Mouse (Mus musculus) ovary, postnatal 10 days (tissue): ENCODE data around the gene Nsmce4a.
"Not testable (repeated sequence)": the region's sequence is repeated elsewhere in the genome, so short reads cannot be mapped to it uniquely, and the experiment has no call there.

Experiments
- DNase-seq: peaks from one replicate; pipeline ENCODE4 v3.0.0; 2022; ENCODE audit warnings: low spot score

Gene Nsmce4a

DNA sequence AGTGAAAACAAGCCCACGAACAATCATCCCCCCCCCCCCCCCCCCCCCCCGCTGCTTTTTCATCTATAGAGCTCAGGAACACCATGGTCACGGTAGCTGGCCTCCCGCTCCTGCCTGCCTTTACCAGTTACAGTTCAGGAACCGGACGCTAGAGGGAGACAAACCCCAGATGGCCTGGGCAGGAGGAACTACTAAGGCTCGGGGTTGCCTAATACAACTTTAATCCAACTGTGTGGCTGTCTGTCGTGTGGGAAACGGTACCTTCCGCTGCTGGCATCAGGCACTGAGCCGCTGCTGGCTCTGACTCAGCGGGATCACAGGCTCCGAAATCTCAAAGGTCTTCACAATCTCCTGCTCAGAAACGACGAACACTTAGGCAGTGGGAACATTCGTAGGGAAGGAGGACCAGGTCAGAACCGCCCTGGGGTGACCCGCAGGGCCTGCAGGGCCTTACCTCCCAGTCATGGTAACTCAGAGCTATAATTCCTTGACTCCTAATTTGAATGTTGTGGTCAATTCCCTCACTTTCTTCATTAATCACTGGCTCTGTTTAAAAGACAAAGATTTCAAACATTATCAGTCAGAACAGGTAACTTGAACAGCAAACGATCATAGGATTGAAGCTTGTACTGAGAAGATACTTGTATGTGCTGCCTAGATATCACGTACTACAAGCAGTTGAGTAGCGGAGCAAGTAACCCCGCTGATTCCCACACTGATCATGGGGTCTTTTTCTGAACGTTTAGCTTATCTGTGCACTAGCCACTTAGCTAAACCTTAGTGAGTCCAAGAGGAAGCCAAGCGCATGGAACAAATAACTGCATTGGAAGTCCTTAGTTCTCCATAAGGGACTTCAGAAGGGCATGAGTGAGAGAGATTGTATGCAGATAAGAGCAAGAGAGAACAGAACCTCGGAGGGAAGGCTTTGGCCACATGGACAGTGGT lies 39.3 kb downstream of the Nsmce4a start:
- DNase-seq = peak; percentile 81

DNA sequence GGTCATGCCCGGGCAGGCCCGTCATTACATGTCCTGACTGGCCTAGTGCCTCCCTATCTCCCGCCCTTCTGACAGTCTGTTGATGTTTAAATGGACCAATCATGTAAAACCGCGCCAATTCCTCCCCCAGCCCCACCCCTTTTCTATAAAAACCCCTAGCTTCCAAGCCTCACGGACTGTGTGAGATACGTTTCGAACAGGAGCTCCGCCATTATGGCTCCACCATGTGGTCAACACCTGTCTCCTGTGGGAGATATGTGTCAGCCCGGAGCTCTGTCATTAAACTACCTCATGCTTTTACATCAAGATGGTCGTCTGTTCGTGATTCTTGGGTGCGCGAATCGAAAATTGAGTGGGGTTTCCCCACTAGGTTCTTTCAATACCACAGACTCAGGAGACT lies 41.8 kb downstream of the Nsmce4a start:
- DNase-seq = not testable (repeated sequence)

DNA sequence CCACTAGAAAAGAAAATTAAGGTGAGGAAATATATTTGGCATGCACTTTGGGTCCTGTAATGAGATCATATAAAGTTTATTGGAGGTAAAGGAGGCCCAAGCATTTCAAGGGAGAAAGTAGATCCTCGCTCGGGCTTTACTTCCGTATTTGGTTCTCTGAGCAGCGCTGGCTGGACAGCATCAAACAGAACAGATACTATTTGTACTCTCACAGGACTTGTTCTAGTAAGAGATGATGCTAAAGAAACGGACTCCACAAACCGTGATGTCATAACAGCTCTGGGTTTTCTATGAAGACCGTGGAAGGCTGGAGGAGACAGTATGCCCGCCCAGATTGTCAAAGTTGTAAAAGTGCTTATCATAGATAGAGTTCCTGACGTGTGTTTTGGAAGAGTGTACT lies 45.6 kb downstream of the Nsmce4a start:
- DNase-seq = no peak

DNA sequence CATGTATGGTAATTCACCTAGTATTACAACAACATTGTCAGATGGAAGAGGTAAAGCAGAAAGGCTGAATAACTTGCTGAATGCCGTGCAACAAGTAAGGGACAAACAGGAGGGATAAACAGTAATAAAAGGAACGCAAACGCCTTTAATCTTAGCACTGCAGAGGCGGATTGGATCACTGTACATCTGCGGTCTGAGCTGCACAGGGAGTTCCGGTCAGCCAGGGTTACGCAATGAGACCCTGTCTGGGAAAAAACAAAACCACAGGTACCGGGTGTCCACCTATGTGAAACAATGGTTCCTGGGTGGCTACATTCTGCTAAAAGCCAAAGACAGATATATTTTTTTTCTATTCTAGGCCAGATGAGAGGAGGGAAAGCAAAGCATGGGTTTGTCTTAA lies 49.5 kb downstream of the Nsmce4a start:
- no peak for DNase-seq

DNA sequence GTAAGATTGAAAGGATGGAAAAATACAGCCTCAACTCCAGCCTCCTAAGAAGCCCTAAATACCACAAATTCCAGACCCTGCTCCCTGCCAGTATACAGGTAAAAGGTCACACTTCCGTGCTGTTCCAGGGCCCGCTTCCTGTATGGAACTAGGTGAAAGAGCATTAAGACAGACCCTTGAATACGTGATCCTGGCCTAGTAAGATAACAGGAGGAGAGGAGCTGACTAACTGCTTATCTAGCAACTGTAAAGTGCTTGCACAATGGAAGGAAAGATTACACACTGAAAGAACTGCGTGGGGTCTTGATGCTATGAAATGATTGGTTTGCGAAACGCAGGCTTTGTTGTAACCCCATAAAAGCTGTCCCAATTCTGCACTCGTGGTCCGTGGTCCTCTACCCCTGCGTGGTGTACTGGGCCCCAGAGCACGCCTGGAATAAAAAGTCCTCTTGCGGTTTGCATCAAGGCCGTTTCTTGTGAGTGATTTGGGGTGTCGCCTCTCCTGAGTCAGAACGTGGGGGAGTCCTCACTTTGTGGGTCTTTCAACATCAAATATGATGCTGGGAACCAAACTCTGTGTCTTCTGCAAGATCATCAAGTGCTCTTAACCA lies 52.0 kb downstream of the Nsmce4a start:
- DNase-seq = no peak

DNA sequence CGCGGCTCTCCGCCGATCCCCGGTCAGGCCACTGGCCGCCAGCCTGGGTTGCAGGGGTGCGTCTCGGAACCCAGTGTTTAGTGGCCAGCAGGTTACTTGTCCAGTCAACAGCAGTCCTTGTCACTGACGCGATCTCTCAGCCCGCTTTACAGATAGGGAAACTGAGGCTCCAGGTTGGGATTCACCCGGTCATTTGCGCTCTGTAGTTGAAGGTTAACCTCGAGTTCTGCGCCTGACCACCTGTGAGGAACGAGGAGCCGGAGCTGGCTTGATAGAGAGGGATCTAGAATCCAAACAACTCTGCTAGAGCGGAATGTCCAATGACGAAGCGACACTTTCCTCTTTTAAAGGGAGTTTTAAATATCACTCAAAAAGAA lies 52.9 kb downstream of the Nsmce4a start, which contains the start of gene Ate1:
Gene Ate1 (minus strand): TSS at position 321 of the 377 bp plus-strand sequence.
- no peak for DNase-seq

DNA sequence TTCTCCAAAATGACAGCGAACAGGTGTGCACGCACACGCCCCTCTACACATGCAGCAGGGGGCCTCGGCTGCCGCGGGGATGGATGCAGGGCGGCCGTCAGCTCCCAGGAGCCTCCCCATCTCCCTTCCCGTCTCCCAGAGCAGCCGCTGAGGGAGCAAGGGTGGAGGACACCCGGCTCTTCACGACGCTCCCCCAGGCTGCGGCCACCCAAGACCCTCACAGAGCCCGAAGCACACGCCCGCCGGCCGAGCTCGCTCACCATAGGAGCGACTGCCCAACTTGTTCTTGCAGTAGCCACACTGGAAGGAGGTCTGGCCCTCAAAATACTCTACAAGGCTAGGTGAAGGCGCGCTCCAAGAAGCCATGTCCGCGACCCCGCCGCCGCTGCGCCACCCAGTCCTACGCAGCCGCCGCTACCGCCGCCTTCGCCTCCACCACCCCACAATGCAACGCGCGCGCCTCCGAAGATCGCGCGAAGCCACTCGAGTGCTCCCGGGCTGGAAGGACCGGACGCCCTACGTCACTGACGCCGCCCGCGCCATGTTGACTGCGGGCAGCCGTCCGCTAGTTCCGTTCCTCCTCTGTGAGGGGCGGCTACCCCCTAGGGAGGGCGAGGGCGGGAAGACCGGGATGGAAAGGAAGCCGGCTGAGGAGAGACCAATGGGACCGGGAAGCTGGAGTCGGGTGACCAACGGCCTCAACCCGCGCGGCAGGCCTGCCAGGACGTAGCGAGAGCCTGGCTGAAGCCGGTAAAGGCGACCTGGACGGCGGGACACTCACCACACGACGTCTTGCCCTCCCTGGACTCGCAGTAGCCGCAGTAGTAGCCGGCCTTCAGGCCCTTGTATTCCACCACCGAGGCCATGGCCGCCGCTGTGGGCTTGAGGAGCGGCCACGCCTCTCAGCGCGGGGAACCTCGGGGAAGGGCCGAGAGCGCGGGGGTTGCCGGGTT lies 53.5 kb downstream of the Nsmce4a start:
- DNase-seq = peak; percentile 92

DNA sequence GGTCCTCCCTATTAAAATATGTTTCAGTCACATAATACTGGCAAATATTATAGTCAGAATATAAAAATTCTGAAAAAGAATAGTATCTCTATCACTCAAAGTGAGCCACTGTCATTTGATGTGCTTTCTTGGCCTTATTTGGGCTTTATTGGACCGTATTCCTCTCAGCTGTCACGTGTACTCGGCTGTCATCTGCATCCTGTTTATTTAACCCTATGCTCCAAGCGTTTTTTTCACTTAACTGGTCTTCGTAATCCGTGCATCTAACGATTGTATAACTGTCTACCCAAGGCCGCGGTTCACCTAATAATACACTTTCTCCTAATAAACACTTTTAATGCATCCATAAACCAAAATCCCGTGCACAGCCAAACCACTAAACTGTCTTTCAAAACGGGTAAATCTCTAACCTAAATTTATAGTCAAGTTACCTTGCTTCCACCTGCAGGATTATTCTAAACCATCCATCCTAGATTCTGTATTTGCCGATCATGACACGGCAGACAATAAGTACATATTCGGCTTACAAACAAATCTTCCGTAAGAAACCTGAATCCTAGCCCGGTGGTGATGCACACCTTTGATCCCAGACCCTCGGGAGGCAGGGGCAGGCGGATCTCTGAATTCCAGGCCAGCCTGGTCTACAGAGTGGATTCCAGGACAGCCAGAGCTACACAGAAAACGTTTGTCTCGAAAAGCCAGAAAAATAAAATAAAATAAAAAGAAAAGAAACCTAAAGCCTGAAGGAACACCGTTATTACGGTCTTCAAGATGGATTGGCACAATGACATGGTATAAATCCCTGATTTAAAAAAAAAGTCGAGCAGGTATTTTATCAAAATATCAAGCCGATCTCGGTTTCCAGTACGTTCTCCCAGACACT lies 54.5 kb downstream of the Nsmce4a start:
- DNase-seq = no peak

DNA sequence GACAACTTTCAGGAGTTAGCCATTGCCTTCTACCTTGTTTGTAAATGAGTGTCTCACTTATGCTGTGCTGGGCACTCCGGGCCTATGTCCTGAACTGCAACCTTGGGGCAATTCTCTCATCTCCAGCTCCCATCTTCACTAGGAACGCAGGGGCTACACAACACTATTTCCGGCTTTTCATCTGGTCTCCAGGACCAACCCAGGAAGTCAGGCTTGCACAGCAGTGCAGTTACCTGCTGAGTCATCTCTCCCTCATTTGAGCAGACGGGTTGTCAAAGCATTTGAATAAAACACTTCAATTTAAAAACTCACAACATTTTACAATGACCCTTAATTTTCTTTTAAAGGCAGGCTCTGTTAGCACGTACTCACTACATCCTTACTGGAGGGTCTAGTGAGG lies 62.7 kb downstream of the Nsmce4a start:
- DNase-seq = no peak

DNA sequence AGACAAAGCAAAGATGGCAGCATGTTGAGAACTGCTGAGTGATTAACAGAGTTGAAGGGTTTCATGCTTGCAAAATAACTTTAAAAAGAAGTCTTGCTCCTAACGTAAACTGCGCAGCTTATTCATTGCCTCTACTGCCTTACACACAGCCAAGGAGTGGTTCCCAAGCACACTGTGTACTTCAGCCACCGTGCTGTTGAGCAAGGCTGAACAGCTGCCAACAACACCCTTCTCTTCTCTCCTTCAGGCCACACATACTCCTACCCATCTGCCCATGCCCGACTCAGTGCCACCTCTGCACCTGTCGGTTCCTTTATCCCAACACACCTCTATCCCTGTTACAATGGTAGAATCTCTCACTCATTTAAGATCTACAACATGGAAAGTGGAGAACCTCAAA lies 69.9 kb downstream of the Nsmce4a start:
- no peak for DNase-seq

DNA sequence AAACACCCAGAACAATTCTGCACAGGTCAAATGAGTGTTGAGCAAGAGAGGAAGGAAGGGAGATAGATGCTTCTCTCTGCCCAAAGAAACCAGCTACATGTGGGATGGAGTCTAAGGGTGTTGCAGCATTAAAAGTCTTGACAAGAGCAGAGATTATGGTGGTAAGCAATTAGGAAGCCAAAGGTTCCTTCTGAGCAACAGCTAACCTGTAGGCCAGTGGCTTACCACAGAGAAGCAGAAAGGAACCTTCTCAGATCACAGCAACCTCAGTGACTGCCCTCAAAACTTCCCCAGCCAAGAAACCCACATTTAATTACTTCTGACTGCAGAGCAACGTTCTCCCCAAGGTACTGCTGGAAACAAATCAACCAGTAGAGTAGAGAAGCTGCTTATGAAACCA lies 71.4 kb downstream of the Nsmce4a start:
- DNase-seq = no peak

DNA sequence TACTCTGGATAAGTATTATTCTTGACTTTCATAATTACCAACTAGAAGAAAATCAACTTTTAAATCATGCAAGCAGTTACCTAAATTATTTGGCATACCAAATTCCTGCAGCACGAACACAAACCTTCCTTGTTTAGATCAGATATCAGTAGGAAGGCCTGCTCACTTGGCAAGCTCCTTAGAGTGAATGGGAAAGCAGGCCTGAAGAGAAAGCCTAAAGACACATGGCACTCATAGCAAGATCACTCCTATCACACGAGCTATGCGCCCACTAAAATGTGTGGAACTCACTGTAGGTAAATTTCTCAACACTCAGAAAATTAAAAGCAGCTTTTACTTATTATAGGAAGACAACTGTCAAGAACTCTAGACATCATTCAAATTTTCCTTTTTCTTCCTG lies 79.6 kb downstream of the Nsmce4a start:
- no peak for DNase-seq

DNA sequence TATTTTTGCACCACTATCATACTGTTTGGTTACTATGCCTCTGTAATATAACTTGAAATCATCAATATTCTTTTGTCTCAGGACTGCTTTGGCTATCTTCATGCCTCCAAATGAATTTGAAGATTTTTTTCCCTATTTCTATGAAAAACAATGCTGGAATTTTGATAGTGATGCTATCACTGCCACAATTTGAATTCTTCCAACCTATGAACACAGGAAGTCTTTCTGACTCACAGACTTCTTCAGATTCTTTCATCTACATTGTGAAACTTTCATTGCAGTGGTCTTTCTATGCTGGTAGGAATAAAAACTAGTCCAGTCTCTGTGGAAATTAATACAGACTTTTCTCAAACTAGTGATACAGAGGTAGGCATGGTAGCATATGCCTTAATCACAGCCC lies 80.9 kb downstream of the Nsmce4a start:
- DNase-seq = no peak
